Mouse (Mus musculus): ENCODE results near the gene Cxcl10.
"Not testable (repeated sequence)": the region's sequence is repeated elsewhere in the genome, so short reads cannot be mapped to it uniquely, and the experiment has no call there.

GRCm38 (mm10) chr5:92352716-92353115, 4.0 kb upstream of the Cxcl10 start:
- not testable (repeated sequence) for TF ChIP-seq POLR2A (IDR thresholded peaks at IDR 0.05; ENCODE audit: insufficient read length, low read depth); USF1 (IDR thresholded peaks at IDR 0.05; ENCODE audit: low read depth); POLR2AphosphoS2 (IDR thresholded peaks at IDR 0.05; ENCODE audit: insufficient read length, low read depth); TCF3 (IDR thresholded peaks at IDR 0.05; ENCODE audit: insufficient read length, low read depth); TCF12 (IDR thresholded peaks at IDR 0.05; ENCODE audit: insufficient read depth, poor library complexity, severe bottlenecking); MAX (IDR thresholded peaks at IDR 0.05; ENCODE audit: low read depth); CEBPB (IDR thresholded peaks at IDR 0.05; ENCODE audit: insufficient read depth, poor library complexity, severe bottlenecking); E2F4 (IDR thresholded peaks at IDR 0.05; ENCODE audit: insufficient read depth); MYOD1 (IDR thresholded peaks at IDR 0.05; ENCODE audit: control insufficient read depth in 1 of 3, insufficient read length in 2 of 3, low read depth in 2 of 3); MYOG (IDR thresholded peaks at IDR 0.05; ENCODE audit: control insufficient read depth in 1 of 3, insufficient read depth in 1 of 3, insufficient read length in 2 of 3, low read depth in 2 of 3); SRF (IDR thresholded peaks at IDR 0.05; ENCODE audit: control insufficient read depth, insufficient read length, low read depth); REST (IDR thresholded peaks at IDR 0.05; ENCODE audit: insufficient read depth, insufficient read length)

Measured in myocyte (in vitro differentiated cells).